Mouse (Mus musculus): ENCODE measurements at regions not wholly inside any gene's neighbourhood (a gene's known extent, or its start where the extent isn't known, plus 50 kb on each side); places are given as distances from the start of the nearest gene placed in this dataset.

DNA sequence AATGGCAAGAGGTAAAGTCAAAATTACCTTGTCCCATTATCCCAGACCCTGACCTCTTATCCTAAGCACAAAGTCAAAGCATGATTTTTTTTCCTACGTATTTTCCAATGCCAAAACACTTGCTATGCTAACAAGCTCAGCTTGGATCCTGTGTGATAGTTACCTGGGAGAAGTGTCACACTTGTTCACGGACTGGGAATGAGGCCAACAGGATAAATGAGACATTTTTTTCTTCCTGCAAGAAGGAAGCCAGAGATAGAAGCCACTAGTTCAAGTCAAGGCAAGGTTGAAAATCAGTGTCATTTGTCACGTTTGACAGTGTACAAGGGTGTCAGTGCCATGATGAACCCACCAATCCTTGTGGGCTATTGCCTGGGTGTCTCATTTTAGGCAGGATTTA, 189.8 kb upstream of the Tas2r119 start:
- TF ChIP-seq EP300 (IDR thresholded peaks at IDR 0.05; ENCODE audit: low read depth) (no peak), CTCF (IDR thresholded peaks at IDR 0.05; ENCODE audit: low read depth) (no peak)
